In genomic region chr4:49913636-49914035, GRCm38 (mm10) we compare ENCODE assay signal across 8 mouse cellular contexts.
A peak's percentile ranks its signal among the peaks of the same experiment; 100 is the strongest.
DNase-seq lines count a peak whose midpoint lies in the region; ATAC-seq and TF ChIP-seq lines count a peak whose summit lies in the region.

No protein-coding gene starts in this region.

- TF ChIP-seq POLR2A in limb, embryonic 14.5 days (IDR thresholded peaks at IDR 0.05; ENCODE audit: borderline replicate concordance, extremely low read depth, insufficient read depth, insufficient read length): no peak

- H3K9ac ChIP-seq in limb, embryonic 14.5 days (ENCODE audit: low read depth, low read length, severe bottlenecking): no peak overlapping the region
- H3K9ac ChIP-seq in liver, embryonic 12.5 days: no peak overlapping the region

- 65% methylated on average over 2 of the region's 2 CpGs for WGBS in limb, embryonic 14.5 days
- WGBS in limb, embryonic 10.5 days: 92% methylated on average over 2 of the region's 2 CpGs
- 53% methylated on average over 2 of the region's 2 CpGs for WGBS in liver, embryonic 12.5 days (ENCODE audit: insufficient replicate concordance)

- no peaks in the 10 kb centered on the region for H3K9me3 ChIP-seq in limb, embryonic 14.5 days (ENCODE audit: control insufficient read depth, low read length)
- no peaks in the 10 kb centered on the region for H3K9me3 ChIP-seq in limb, embryonic 10.5 days (replicated peaks)
- H3K9me3 ChIP-seq in liver, embryonic 12.5 days (replicated peaks): no peaks in the 10 kb centered on the region

- no peak for ATAC-seq in limb, embryonic 14.5 days (ENCODE audit: low FRiP score, low read depth)
- ATAC-seq in liver, embryonic 12.5 days: no peak

- no peaks in the 10 kb centered on the region for H3K36me3 ChIP-seq in limb, embryonic 14.5 days (ENCODE audit: control insufficient read depth, insufficient read depth, low read length)
- H3K36me3 ChIP-seq in limb, embryonic 10.5 days: no peaks in the 10 kb centered on the region
- no peaks in the 10 kb centered on the region for H3K36me3 ChIP-seq in liver, embryonic 12.5 days

- DNase-seq in limb, embryonic 14.5 days (ENCODE audit: low spot score): peak; percentile 27
- DNase-seq in limb, embryonic 10.5 days (ENCODE audit: low spot score): no peak
- DNase-seq in cerebellum, postnatal 36 days: peak; percentile 10
- peak; percentile 61 to 72 for DNase-seq in layer of hippocampus, postnatal 10 days (ENCODE audit: low spot score in 2 of 2)
- peak; percentile 39 for DNase-seq in right cerebral cortex, postnatal 4 days
- DNase-seq in kidney, adult 18-20 months: no peak
- DNase-seq in embryo, embryonic 10.5 days (ENCODE audit: low spot score): no peak

- H3K4me2 ChIP-seq in limb, embryonic 14.5 days (replicated peaks; ENCODE audit: low read depth, low read length, severe bottlenecking): no peak overlapping the region
- no peak overlapping the region for H3K4me2 ChIP-seq in liver, embryonic 12.5 days

- no peaks in the 10 kb centered on the region for H3K27me3 ChIP-seq in limb, embryonic 14.5 days (ENCODE audit: control insufficient read depth, insufficient read depth, low read length)
- H3K27me3 ChIP-seq in limb, embryonic 10.5 days (ENCODE audit: low read depth, poor library complexity, severe bottlenecking): no peaks in the 10 kb centered on the region
- no peaks in the 10 kb centered on the region for H3K27me3 ChIP-seq in liver, embryonic 12.5 days (replicated peaks)

- no peaks in the 10 kb centered on the region for H3K4me1 ChIP-seq in limb, embryonic 14.5 days (ENCODE audit: control insufficient read depth, insufficient read depth, low read length)
- no peaks in the 10 kb centered on the region for H3K4me1 ChIP-seq in limb, embryonic 10.5 days
- no peaks in the 10 kb centered on the region for H3K4me1 ChIP-seq in liver, embryonic 12.5 days

- no peak overlapping the region for H3K27ac ChIP-seq in limb, embryonic 14.5 days (replicated peaks; ENCODE audit: low read depth, low read length)
- H3K27ac ChIP-seq in limb, embryonic 10.5 days: no peak overlapping the region
- H3K27ac ChIP-seq in liver, embryonic 12.5 days: no peak overlapping the region

- no peak overlapping the region for H3K4me3 ChIP-seq in limb, embryonic 14.5 days (replicated peaks; ENCODE audit: low read length)
- H3K4me3 ChIP-seq in limb, embryonic 10.5 days: no peak overlapping the region
- H3K4me3 ChIP-seq in liver, embryonic 12.5 days: no peak overlapping the region

Comparison
In these comparisons a context has a peak if more than half of its experiments do, and no peak if none do; other contexts are left out.
1. DNase-seq: peak in limb, embryonic 14.5 days (single experiment), cerebellum, postnatal 36 days (2 of 2), layer of hippocampus, postnatal 10 days (2 of 2) and right cerebral cortex, postnatal 4 days (single experiment); none in limb, embryonic 10.5 days (single experiment), kidney, adult 18-20 months (single experiment) and embryo, embryonic 10.5 days (single experiment).